Mouse (Mus musculus): ENCODE results near the gene Hhipl2. TPM values are rescaled to one million over a fixed set of nuclear protein-coding genes. Genes with fewer than 3 reads are reported as not detected.
"Not testable (repeated sequence)": the region's sequence is repeated elsewhere in the genome, so short reads cannot be mapped to it uniquely, and the experiment has no call there.

The Hhipl2 gene
- polyA plus RNA-seq (2012; ENCODE audit: insufficient read depth, low replicate concordance), result not detected in 2 replicates

DNA sequence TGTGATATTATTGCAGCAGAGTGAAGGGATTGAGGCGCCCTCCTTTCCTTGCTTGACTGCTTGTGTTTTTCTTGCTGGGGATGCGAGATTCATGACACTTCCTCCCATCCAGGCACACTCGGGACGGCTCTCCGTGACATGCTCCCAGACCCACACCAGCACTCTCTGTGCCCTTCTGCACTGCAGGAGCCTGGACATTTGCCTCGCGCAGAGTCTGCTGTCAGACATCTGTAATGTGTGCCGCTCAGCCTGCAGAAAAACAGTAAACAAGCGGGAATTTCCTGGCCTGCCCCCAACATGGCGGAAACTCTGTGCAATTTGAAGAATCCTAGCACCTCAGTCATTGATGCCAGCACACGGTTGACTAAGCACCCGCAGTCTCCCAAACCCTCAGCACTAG is at the start of gene Hhipl2:
Gene Hhipl2, plus strand, starts transcription at position 343 of the 400 bp plus-strand sequence.
- H3K36me3 ChIP-seq (replicated peaks; ENCODE audit: low read length), result no peaks in the 10 kb centered on the region
- H3K9me3 ChIP-seq, result peaks cover 28% of the 10 kb centered on the region
- H3K4me1 ChIP-seq, result no peaks in the 10 kb centered on the region; the same call in 1 of the 2 replicates
- TF ChIP-seq FLI1 (IDR thresholded peaks at IDR 0.05; ENCODE audit: low read length) (no peak), GATA1 (IDR thresholded peaks at IDR 0.05; ENCODE audit: borderline replicate concordance, low read length) (no peak)
- H3K4me3 ChIP-seq (replicated peaks), result no peak within 1 kb of the TSS
- H3K27me3 ChIP-seq (replicated peaks), result peaks cover 25% of the 10 kb centered on the region

GRCm38 (mm10) chr1:183368601-183369400 is 49.2 kb upstream of the Hhipl2 start:
- TF ChIP-seq FLI1 (IDR thresholded peaks at IDR 0.05; ENCODE audit: low read length) (no peak), GATA1 (IDR thresholded peaks at IDR 0.05; ENCODE audit: borderline replicate concordance, low read length) (no peak)
- Histone ChIP-seq H3K27me3 (replicated peaks) (peaks cover 6% of the 10 kb centered on the region), H3K4me3 (replicated peaks) (peak overlapping the region; percentile 97), H3K9me3 (no peaks in the 10 kb centered on the region), H3K4me1 (peaks cover 26% of the 10 kb centered on the region), H3K36me3 (replicated peaks; ENCODE audit: low read length) (peaks cover 17% of the 10 kb centered on the region)

DNA sequence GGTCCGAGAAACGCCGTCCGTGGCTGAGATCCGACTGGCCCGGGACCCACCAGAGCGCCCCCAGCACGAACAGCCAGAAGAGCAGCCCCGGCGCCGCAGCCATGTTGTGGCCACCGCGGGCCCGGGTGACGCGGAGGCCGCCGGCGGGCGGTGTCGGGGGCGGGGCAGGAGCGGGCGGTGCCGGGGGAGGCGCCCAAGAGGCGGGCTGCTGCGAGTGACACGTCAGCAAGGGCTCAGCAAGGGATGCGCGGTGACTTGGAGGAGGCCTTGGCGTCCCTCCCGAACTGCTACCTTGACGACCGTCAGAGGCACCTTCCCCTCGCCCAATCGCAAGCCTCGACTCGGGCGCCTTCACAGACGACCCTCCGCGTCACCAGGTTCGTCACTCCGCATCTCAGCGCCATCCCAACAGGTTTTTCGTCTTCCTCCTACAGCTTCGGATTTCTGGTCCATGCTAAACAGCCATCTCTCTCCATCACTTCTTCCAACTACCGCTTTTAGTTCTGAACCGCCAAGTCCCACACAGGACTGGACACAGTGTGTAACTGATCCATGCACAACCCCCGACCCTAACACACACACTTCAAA is 48.5 kb upstream of the Hhipl2 start, which contains the start of gene Mia3:
Gene Mia3, minus strand, starts transcription at position 127 of the 588 bp plus-strand sequence.
- Histone ChIP-seq H3K9me3 (peaks cover 5% of the 10 kb centered on the region), H3K27me3 (replicated peaks) (peaks cover 6% of the 10 kb centered on the region), H3K4me3 (replicated peaks) (peak within 1 kb of the TSS; percentile 97), H3K36me3 (replicated peaks; ENCODE audit: low read length) (peaks cover 10% of the 10 kb centered on the region), H3K4me1 (peaks cover 26% of the 10 kb centered on the region)
- no peak for TF ChIP-seq FLI1 (IDR thresholded peaks at IDR 0.05; ENCODE audit: low read length)
- no peak for TF ChIP-seq GATA1 (IDR thresholded peaks at IDR 0.05; ENCODE audit: borderline replicate concordance, low read length)

- Histone ChIP-seq H3K36me3 (replicated peaks; ENCODE audit: low read length) (no peaks in the 10 kb centered on the region), H3K4me3 (replicated peaks) (no peak overlapping the region), H3K27me3 (replicated peaks) (no peaks in the 10 kb centered on the region), H3K4me1 (peaks cover 18% of the 10 kb centered on the region), H3K9me3 (peaks cover 11% of the 10 kb centered on the region)
- no peak for TF ChIP-seq FLI1 (IDR thresholded peaks at IDR 0.05; ENCODE audit: low read length)
Observed at GRCm38 (mm10) chr1:183374728-183375127, 43.3 kb upstream of the Hhipl2 start.

DNA sequence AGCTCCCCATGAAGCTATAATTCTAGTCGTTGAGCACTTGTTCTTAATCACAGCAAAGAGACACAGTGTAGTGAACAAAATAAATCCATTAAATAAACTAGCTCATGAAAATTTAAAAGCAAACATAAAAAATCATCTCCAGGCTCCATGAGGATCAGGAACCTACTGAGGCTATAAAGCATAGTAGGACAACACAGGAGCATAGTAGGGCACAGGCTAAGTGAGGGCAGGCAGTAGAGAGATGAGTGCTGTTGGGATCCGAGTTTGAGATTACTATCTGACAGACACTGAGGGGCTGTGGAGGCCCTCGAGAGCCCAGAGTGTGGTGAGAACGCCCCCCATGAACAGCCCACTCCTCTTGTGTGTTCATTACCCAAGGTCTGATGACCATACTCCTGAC is 41.0 kb upstream of the Hhipl2 start:
- Histone ChIP-seq H3K36me3 (replicated peaks; ENCODE audit: low read length) (no peaks in the 10 kb centered on the region), H3K9me3 (peaks cover 18% of the 10 kb centered on the region), H3K4me1 (peaks cover 9% of the 10 kb centered on the region), H3K27me3 (replicated peaks) (peaks cover 7% of the 10 kb centered on the region), H3K4me3 (replicated peaks) (no peak overlapping the region)
- TF ChIP-seq GATA1 (IDR thresholded peaks at IDR 0.05; ENCODE audit: borderline replicate concordance, low read length), result no peak
- no peak for TF ChIP-seq FLI1 (IDR thresholded peaks at IDR 0.05; ENCODE audit: low read length)

GRCm38 (mm10) chr1:183378321-183378941 is 39.6 kb upstream of the Hhipl2 start:
- Histone ChIP-seq H3K4me3 (replicated peaks) (no peak overlapping the region), H3K36me3 (replicated peaks; ENCODE audit: low read length) (no peaks in the 10 kb centered on the region), H3K27me3 (replicated peaks) (peaks cover 10% of the 10 kb centered on the region), H3K4me1 (peaks cover 9% of the 10 kb centered on the region), H3K9me3 (peaks cover 26% of the 10 kb centered on the region)
- no peak for TF ChIP-seq FLI1 (IDR thresholded peaks at IDR 0.05; ENCODE audit: low read length)
- no peak for TF ChIP-seq GATA1 (IDR thresholded peaks at IDR 0.05; ENCODE audit: borderline replicate concordance, low read length)

DNA sequence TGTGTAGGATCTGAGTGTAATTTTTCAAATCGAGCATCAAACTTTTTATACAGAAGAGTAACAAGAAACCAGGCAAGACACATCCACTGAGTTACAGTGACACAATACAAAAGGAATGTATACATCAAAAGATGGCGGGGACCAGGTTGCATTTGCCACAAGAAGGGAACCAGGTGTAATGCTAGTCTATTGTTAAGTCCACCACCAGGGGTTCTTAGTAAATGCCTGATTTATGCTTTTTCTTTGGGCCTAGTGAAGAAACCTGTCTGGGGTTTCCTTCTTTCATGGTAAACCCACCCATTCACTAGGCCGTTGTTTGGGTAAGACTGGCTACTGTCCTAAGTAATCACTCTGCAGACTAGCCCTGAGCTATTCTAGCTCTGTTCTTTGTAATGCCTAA is 38.6 kb upstream of the Hhipl2 start:
- H3K9me3 ChIP-seq, result peaks cover 24% of the 10 kb centered on the region
- not testable (repeated sequence) for H3K4me1 ChIP-seq; H3K4me3 ChIP-seq (replicated peaks); H3K27me3 ChIP-seq (replicated peaks); H3K36me3 ChIP-seq (replicated peaks; ENCODE audit: low read length)

DNA sequence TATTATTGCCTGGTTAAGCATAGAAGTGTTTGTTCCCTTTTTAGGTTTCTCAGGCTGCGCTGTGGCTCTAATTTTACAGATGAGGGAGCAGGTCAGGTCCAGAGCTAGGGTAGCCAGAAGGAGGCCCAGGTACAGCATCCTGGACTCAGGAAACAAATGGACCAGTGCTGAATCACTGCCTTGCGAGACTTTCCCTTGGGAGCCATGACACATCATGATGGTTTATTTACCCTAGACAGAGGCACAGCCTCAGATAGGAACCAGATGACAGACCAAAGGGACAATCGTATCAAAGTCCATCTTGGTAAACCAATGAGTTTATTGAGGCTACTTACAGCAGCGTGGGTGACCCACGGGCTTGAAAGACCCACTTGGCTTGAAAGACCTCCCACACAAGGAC is 36.2 kb upstream of the Hhipl2 start:
- Histone ChIP-seq H3K4me1 (peaks cover 11% of the 10 kb centered on the region), H3K36me3 (replicated peaks; ENCODE audit: low read length) (no peaks in the 10 kb centered on the region), H3K27me3 (replicated peaks) (peaks cover 10% of the 10 kb centered on the region), H3K9me3 (peaks cover 18% of the 10 kb centered on the region), H3K4me3 (replicated peaks) (no peak overlapping the region)
- TF ChIP-seq GATA1 (IDR thresholded peaks at IDR 0.05; ENCODE audit: borderline replicate concordance, low read length), result no peak
- TF ChIP-seq FLI1 (IDR thresholded peaks at IDR 0.05; ENCODE audit: low read length), result no peak

DNA sequence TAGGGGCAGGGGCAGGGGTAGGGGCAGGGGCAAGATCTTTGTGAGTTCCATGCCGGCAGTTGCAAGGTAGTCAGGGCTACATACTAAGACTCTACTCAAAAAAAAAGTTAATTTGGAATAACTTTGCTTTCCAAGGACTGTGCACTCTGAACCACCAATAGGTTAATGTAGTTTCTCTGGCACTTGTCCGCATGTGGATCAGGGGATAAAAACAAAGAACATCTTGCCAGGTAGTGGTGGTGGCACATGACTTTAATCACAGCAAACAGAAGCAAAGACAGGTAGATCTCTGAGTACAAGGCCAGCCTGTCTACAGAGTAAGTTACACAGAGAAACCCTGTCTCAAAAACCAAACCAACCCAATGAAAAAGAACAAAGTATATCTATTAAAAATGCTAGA is 35.4 kb upstream of the Hhipl2 start:
- Histone ChIP-seq H3K36me3 (replicated peaks; ENCODE audit: low read length) (no peaks in the 10 kb centered on the region), H3K9me3 (peaks cover 20% of the 10 kb centered on the region), H3K4me1 (peaks cover 13% of the 10 kb centered on the region), H3K4me3 (replicated peaks) (no peak overlapping the region), H3K27me3 (replicated peaks) (peaks cover 10% of the 10 kb centered on the region)
- TF ChIP-seq GATA1 (IDR thresholded peaks at IDR 0.05; ENCODE audit: borderline replicate concordance, low read length) (no peak), FLI1 (IDR thresholded peaks at IDR 0.05; ENCODE audit: low read length) (no peak)

- not testable (repeated sequence) for H3K27me3 ChIP-seq (replicated peaks); H3K36me3 ChIP-seq (replicated peaks; ENCODE audit: low read length); H3K4me3 ChIP-seq (replicated peaks)
- peaks cover 13% of the 10 kb centered on the region; the same call in 1 of the 2 replicates for H3K9me3 ChIP-seq
- peaks cover 41% of the 10 kb centered on the region for H3K4me1 ChIP-seq
Observed at GRCm38 (mm10) chr1:183387421-183387820, 30.6 kb upstream of the Hhipl2 start.
